Mouse (Mus musculus) liver, embryonic 16.5 days (tissue): ENCODE data around the gene Mob2. TPM values are rescaled to one million over a fixed set of nuclear protein-coding genes. Genes with fewer than 3 reads are reported as not detected.

ENCODE experiments used
- ATAC-seq: fragments of 200-750 bp; cut with Nextera tagmentation; 2 replicates; pipeline ENCODE4 v1.8.0; 2017; ENCODE audit warnings: low read depth, mild to moderate bottlenecking, moderate number of reproducible peaks, moderate library complexity
- H3K27ac ChIP-seq: fragments of 300-500 bp; sonication (generic); 2 replicates; pipeline ENCODE4 v1.5.1; 2014; ENCODE audit warnings: mild to moderate bottlenecking, low read length
- H3K27me3 ChIP-seq: fragments of 300-500 bp; sonication (generic); 2 replicates; pipeline ENCODE4 v1.6.1; 2014; ENCODE audit warnings: low read depth, low read length, mixed read lengths; ENCODE audit not compliant: control insufficient read depth, insufficient read depth
- H3K36me3 ChIP-seq: fragments of 300-500 bp; sonication (generic); 2 replicates; pipeline ENCODE4 v1.6.1; 2014; ENCODE audit warnings: mild to moderate bottlenecking; ENCODE audit not compliant: control insufficient read depth, insufficient read depth
- H3K4me1 ChIP-seq: fragments of 300-500 bp; sonication (generic); 2 replicates; pipeline ENCODE4 v1.6.1; 2014; ENCODE audit warnings: low read depth, low read length, mixed read lengths; ENCODE audit not compliant: control insufficient read depth
- H3K4me2 ChIP-seq: fragments of 300-500 bp; sonication (generic); 2 replicates; pipeline ENCODE4 v1.6.1; 2014; ENCODE audit warnings: low read depth, low read length, mixed read lengths
- H3K4me3 ChIP-seq: fragments of 300-500 bp; sonication (generic); 2 replicates; pipeline ENCODE4 v1.5.1; 2014; ENCODE audit warnings: low read depth, mild to moderate bottlenecking, low read length
- H3K9ac ChIP-seq: fragments of 300-500 bp; sonication (generic); 2 replicates; pipeline ENCODE4 v1.6.1; 2014; ENCODE audit warnings: low read depth, low read length
- H3K9me3 ChIP-seq: fragments of 300-500 bp; sonication (generic); replicated peaks from 2 replicates; pipeline ENCODE4 v1.6.1; 2016; ENCODE audit warnings: low read length; ENCODE audit not compliant: control insufficient read depth
- WGBS: fragments of 180-500 bp; shearing (Covaris S2); extraction: QIAGEN DNeasy Blood & Tissue Kit; methylation state at CpG from one replicate; pipeline ENCODE4 v1.1.7; 2014; ENCODE audit not compliant: insufficient replicate concordance; 5-methylcytosine and 5-hydroxymethylcytosine counted together
- polyA plus RNA-seq: library from polyadenylated mRNA; unstranded; fragments of >200 nt; fragmentation: Nextera tagmentation; extraction: Ambion mirVana; gene quantifications from 2 replicates; pipeline ENCODE4 v1.2.1, GENCODE M21; 2015

Gene Mob2
- 58.9 and 60.7 TPM in 2 replicates for polyA plus RNA-seq

- peak within 1 kb of the TSS; percentile 91 for H3K27ac ChIP-seq
- peaks cover 4% of the 10 kb centered on the region; the same call in 1 of the 2 replicates for H3K27me3 ChIP-seq
- under 1% methylated on average over 49 of the region's 49 CpGs for WGBS
- H3K4me2 ChIP-seq: peak within 1 kb of the TSS; percentile 93
- H3K4me3 ChIP-seq: peak within 1 kb of the TSS; percentile 90
- ATAC-seq: peak; percentile 95
- peak within 1 kb of the TSS; percentile 97 for H3K9ac ChIP-seq
- no peaks in the 10 kb centered on the region for H3K9me3 ChIP-seq
- H3K36me3 ChIP-seq: 0 out of 2 replicates have a peak, but pooled peaks cover 2% of the 10 kb centered on the region
- peaks cover 40% of the 10 kb centered on the region for H3K4me1 ChIP-seq
Measured at GRCm38 (mm10) chr7:142060931-142061565, at the start of gene Mob2. TSS of gene Mob2 (minus strand) at chr7:142061065.

- peaks cover 4% of the 10 kb centered on the region for H3K27me3 ChIP-seq
- no peak overlapping the region for H3K27ac ChIP-seq
- no peaks in the 10 kb centered on the region for H3K4me1 ChIP-seq
- no peak overlapping the region for H3K4me3 ChIP-seq
- H3K4me2 ChIP-seq: no peak overlapping the region
- no peak overlapping the region for H3K9ac ChIP-seq
- no peak for ATAC-seq
- H3K36me3 ChIP-seq: no peaks in the 10 kb centered on the region
- H3K9me3 ChIP-seq: no peaks in the 10 kb centered on the region
- WGBS: 37% methylated on average over 5 of the region's 5 CpGs
Measured at GRCm38 (mm10) chr7:142104747-142105146, 43.9 kb upstream of the Mob2 start.

- peaks cover 26% of the 10 kb centered on the region for H3K4me1 ChIP-seq
- H3K27me3 ChIP-seq: peaks cover 61% of the 10 kb centered on the region
- H3K4me2 ChIP-seq: no peak overlapping the region
- H3K9ac ChIP-seq: no peak overlapping the region
- 8% methylated on average over 9 of the region's 9 CpGs for WGBS
- H3K9me3 ChIP-seq: no peaks in the 10 kb centered on the region
- no peak overlapping the region for H3K27ac ChIP-seq
- no peaks in the 10 kb centered on the region for H3K36me3 ChIP-seq
- peak; percentile 39; the same call in 1 of the 2 replicates for ATAC-seq
- H3K4me3 ChIP-seq: no peak overlapping the region
Measured at GRCm38 (mm10) chr7:142097776-142098175, 36.9 kb upstream of the Mob2 start.

- Histone ChIP-seq H3K27ac (no peak overlapping the region), H3K27me3 (peaks cover 69% of the 10 kb centered on the region), H3K9me3 (no peaks in the 10 kb centered on the region), H3K9ac (no peak overlapping the region), H3K36me3 (no peaks in the 10 kb centered on the region), H3K4me1 (peaks cover 36% of the 10 kb centered on the region), H3K4me2 (no peak overlapping the region), H3K4me3 (no peak overlapping the region)
- 53% methylated on average over 4 of the region's 4 CpGs for WGBS
- no peak for ATAC-seq
Measured at GRCm38 (mm10) chr7:142096701-142097100, 35.8 kb upstream of the Mob2 start.

- no peaks in the 10 kb centered on the region for H3K36me3 ChIP-seq
- under 1% methylated on average over 49 of the region's 63 CpGs for WGBS
- peak within 1 kb of the TSS; percentile 81 for H3K4me3 ChIP-seq
- H3K27me3 ChIP-seq: peaks cover 67% of the 10 kb centered on the region
- peak within 1 kb of the TSS; percentile 96 for H3K9ac ChIP-seq
- H3K4me2 ChIP-seq: peak within 1 kb of the TSS; percentile 93
- no peaks in the 10 kb centered on the region for H3K9me3 ChIP-seq
- H3K27ac ChIP-seq: peak within 1 kb of the TSS; percentile 80
- peaks cover 38% of the 10 kb centered on the region for H3K4me1 ChIP-seq
- ATAC-seq: peak; percentile 88
Measured at GRCm38 (mm10) chr7:142095183-142095931, 34.5 kb upstream of the Mob2 start, which contains the start of gene Dusp8. TSS of gene Dusp8 (minus strand) at chr7:142095843.

GRCm38 (mm10) chr7:142094301-142095143 is 33.7 kb upstream of the Mob2 start:
- H3K4me1 ChIP-seq: peaks cover 44% of the 10 kb centered on the region

GRCm38 (mm10) chr7:142093696-142094240 is 32.9 kb upstream of the Mob2 start:
- peak; percentile 3; the same call in 1 of the 2 replicates for ATAC-seq
- peaks cover 61% of the 10 kb centered on the region for H3K27me3 ChIP-seq
- WGBS: 28% methylated on average over 6 of the region's 6 CpGs

More at GRCm38 (mm10) chr7:142094301-142095143, 33.7 kb upstream of the Mob2 start:
- Histone ChIP-seq H3K4me2 (peak overlapping the region; percentile 93), H3K27me3 (peaks cover 66% of the 10 kb centered on the region), H3K36me3 (no peaks in the 10 kb centered on the region), H3K27ac (peak overlapping the region; percentile 80), H3K4me3 (peak overlapping the region; percentile 81), H3K9me3 (no peaks in the 10 kb centered on the region), H3K9ac (peak overlapping the region; percentile 96)
- peak; percentile 69 for ATAC-seq
- 1% methylated on average over 82 of the region's 89 CpGs for WGBS

GRCm38 (mm10) chr7:142092991-142093390 is 32.1 kb upstream of the Mob2 start:
- Histone ChIP-seq H3K4me1 (peaks cover 59% of the 10 kb centered on the region), H3K36me3 (no peaks in the 10 kb centered on the region), H3K27me3 (peaks cover 61% of the 10 kb centered on the region), H3K9me3 (no peaks in the 10 kb centered on the region), H3K4me3 (peak overlapping the region; percentile 81; the same call in 1 of the 2 replicates), H3K9ac (peak overlapping the region; percentile 96), H3K4me2 (peak overlapping the region; percentile 93), H3K27ac (no peak overlapping the region)
- ATAC-seq: no peak
- WGBS: 41% methylated on average over 1 of the region's 1 CpGs

More at GRCm38 (mm10) chr7:142093696-142094240, 32.9 kb upstream of the Mob2 start:
- Histone ChIP-seq H3K4me3 (peak overlapping the region; percentile 81), H3K27ac (no peak overlapping the region), H3K36me3 (no peaks in the 10 kb centered on the region), H3K9ac (peak overlapping the region; percentile 96), H3K4me2 (peak overlapping the region; percentile 93), H3K4me1 (peaks cover 51% of the 10 kb centered on the region), H3K9me3 (no peaks in the 10 kb centered on the region)
